Mouse (Mus musculus) megakaryocyte, embryonic 14.5 days (primary cell): ENCODE measurements around the gene Foxj1. TPM values are rescaled to one million over a fixed set of nuclear protein-coding genes. Genes with fewer than 3 reads are reported as not detected.

ENCODE experiments used
- H3K27me3 ChIP-seq: replicated peaks from 2 replicates; pipeline ENCODE3; 2012; ENCODE audit warnings: inconsistent platforms
- H3K36me3 ChIP-seq: replicated peaks from 2 replicates; pipeline ENCODE3; 2012; ENCODE audit warnings: low read length, inconsistent platforms, mixed read lengths
- H3K4me1 ChIP-seq: 2 replicates; pipeline ENCODE4 v1.6.1; 2012; ENCODE audit warnings: inconsistent platforms
- H3K4me3 ChIP-seq: replicated peaks from 2 replicates; pipeline ENCODE3; 2012; ENCODE audit warnings: moderate library complexity, mild to moderate bottlenecking, inconsistent platforms
- H3K9me3 ChIP-seq: 2 replicates; pipeline ENCODE4 v1.6.1; 2012; ENCODE audit warnings: inconsistent platforms
- FLI1 ChIP-seq: IDR thresholded peaks from 2 replicates; pipeline ENCODE4 v1.6.1; 2012; ENCODE audit warnings: low read length, inconsistent platforms, mixed read lengths
- GATA1 ChIP-seq: IDR thresholded peaks from 3 replicates; pipeline ENCODE4 v1.6.1; 2012; ENCODE audit warnings: mixed read lengths, low read length, inconsistent platforms, borderline replicate concordance
- polyA plus RNA-seq: library from polyadenylated mRNA; stranded (reverse); fragments of >175 nt; gene quantifications from 2 replicates; pipeline ENCODE4 v1.2.3, GENCODE M21; 2012; ENCODE audit warnings: low replicate concordance; ENCODE audit not compliant: insufficient read depth

The Foxj1 gene
- polyA plus RNA-seq, 1 experiment: 0.12 TPM

- Histone ChIP-seq H3K9me3 (peaks cover 1% of the 10 kb centered on the region; the same call in 1 of the 2 replicates), H3K4me3 (peak within 1 kb of the TSS; percentile 99), H3K36me3 (peaks cover 32% of the 10 kb centered on the region)
Measured at GRCm38 (mm10) chr11:116307019-116307725, 28.0 kb downstream of the Foxj1 start, which contains the start of gene Exoc7. Exoc7 (minus strand) TSS chr11:116307233.

GRCm38 (mm10) chr11:116306126-116306982 is 28.8 kb downstream of the Foxj1 start:
- Histone ChIP-seq H3K9me3 (peaks cover 7% of the 10 kb centered on the region; the same call in 1 of the 2 replicates), H3K36me3 (peaks cover 40% of the 10 kb centered on the region), H3K27me3 (no peaks in the 10 kb centered on the region), H3K4me1 (peaks cover 36% of the 10 kb centered on the region), H3K4me3 (peak overlapping the region; percentile 99)
- TF ChIP-seq GATA1 (no peak), FLI1 (no peak)

More at GRCm38 (mm10) chr11:116307019-116307725, 28.0 kb downstream of the Foxj1 start, which contains the start of gene Exoc7:
- Histone ChIP-seq H3K27me3 (no peaks in the 10 kb centered on the region), H3K4me1 (peaks cover 37% of the 10 kb centered on the region)
- no peak for TF ChIP-seq FLI1

DNA sequence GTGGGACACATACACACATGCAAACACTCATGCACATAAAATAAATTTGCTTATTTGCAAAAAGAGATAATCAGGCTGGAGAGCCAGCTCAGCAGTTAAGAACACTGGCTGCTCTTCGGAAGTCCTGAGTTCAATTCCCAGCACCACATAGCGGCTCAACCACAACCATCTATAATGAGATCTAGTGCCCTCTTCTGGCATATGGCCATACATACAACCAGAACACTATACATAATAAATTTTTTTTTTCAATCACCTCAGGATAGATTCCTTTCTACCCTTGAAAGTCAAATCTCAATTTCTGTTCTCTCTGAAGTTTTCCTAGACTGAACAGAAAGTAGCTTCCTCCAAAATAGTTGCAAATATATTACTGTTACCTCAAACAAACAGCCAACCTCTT is 29.8 kb downstream of the Foxj1 start:
- peaks cover 50% of the 10 kb centered on the region for H3K36me3 ChIP-seq
- H3K4me1 ChIP-seq: peaks cover 33% of the 10 kb centered on the region
- H3K9me3 ChIP-seq: peaks cover 7% of the 10 kb centered on the region; the same call in 1 of the 2 replicates
- H3K4me3 ChIP-seq: peak overlapping the region; percentile 99
- no peak for TF ChIP-seq GATA1
- TF ChIP-seq FLI1: no peak
- no peaks in the 10 kb centered on the region for H3K27me3 ChIP-seq

GRCm38 (mm10) chr11:116298621-116299020 is 36.6 kb downstream of the Foxj1 start:
- no peak for TF ChIP-seq FLI1
- no peak for TF ChIP-seq GATA1
- no peak overlapping the region for H3K4me3 ChIP-seq

GRCm38 (mm10) chr11:116298221-116298620 is 37.0 kb downstream of the Foxj1 start:
- H3K4me3 ChIP-seq: no peak overlapping the region
- H3K27me3 ChIP-seq: no peaks in the 10 kb centered on the region
- H3K36me3 ChIP-seq: peaks cover 97% of the 10 kb centered on the region
- peaks cover 7% of the 10 kb centered on the region; the same call in 1 of the 2 replicates for H3K9me3 ChIP-seq
- TF ChIP-seq GATA1 (no peak), FLI1 (no peak)
- H3K4me1 ChIP-seq: peaks cover 8% of the 10 kb centered on the region

More at GRCm38 (mm10) chr11:116298621-116299020, 36.6 kb downstream of the Foxj1 start:
- Histone ChIP-seq H3K9me3 (peaks cover 7% of the 10 kb centered on the region; the same call in 1 of the 2 replicates), H3K4me1 (peaks cover 7% of the 10 kb centered on the region), H3K36me3 (peaks cover 98% of the 10 kb centered on the region), H3K27me3 (no peaks in the 10 kb centered on the region)

DNA sequence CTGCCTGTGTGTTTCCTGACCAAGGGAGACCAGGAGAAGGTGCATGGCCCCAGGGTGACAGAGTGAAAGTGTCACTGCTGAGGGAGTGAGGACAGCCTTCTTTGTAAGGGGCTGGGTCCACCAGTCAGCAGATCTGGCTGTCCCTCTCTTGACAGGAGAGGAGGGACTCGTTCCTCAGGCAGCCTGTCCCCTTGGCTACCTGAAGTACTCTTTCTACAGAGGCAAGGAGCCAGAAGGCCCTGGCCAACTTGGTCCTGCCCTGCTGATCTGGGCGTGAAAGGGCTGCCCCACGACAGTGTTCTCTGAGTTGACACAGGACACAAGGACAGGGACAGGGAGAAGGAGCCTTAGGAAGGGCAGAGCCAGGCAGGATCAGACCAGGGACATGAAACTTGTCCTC is 38.2 kb downstream of the Foxj1 start:
- TF ChIP-seq FLI1 (no peak), GATA1 (no peak)
- Histone ChIP-seq H3K27me3 (no peaks in the 10 kb centered on the region), H3K4me3 (no peak overlapping the region), H3K36me3 (peaks cover 97% of the 10 kb centered on the region), H3K9me3 (peaks cover 4% of the 10 kb centered on the region; the same call in 1 of the 2 replicates), H3K4me1 (peaks cover 14% of the 10 kb centered on the region)

DNA sequence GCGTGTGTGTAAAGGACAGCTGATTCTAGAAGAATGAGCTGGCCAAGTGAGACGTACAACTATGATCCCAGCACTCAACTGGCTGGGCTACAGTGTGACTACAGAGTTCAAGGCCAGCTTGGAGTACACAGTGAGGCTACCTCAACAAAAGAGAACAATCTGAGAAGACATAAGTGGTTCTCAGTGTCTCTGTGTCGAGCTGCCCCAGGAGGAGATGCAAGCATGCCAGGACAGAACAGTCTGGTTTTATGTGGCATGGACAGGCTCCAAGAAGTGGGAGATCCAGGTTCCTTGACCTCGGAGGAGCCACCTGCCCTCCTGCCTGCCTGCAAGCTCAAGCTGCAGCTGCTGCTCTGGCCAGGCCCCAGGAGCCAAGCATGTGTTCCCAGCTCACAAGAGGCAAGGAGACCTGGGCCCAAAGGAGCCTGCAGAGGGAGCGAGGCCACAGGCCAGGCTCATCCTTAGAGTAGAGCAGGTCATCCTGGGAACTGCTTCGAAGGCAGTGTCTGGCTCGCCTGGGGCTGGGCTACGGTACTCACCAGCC is 38.9 kb downstream of the Foxj1 start:
- Histone ChIP-seq H3K4me3 (no peak overlapping the region), H3K4me1 (peaks cover 14% of the 10 kb centered on the region), H3K9me3 (no peaks in the 10 kb centered on the region), H3K36me3 (peaks cover 97% of the 10 kb centered on the region), H3K27me3 (no peaks in the 10 kb centered on the region)
- no peak for TF ChIP-seq FLI1
- no peak for TF ChIP-seq GATA1

DNA sequence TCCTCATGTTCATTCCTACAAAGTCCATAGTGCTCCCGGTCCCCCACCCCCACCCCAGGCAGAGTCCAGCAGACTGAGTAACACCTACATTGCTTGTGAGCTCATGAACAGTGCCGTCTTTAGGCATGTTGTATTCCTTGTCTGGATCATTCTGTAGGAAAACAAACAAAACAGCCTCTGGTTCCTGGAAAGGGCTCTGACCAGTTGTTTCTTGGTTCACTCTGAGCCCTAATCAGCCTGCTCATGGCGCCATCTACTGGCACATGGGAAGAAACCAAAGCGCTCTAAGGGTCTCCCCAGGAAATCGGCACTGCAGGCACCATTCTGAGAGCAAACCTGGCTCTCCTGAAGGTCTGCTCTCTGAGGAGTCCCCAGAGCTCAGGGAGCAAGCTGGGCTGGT is 40.9 kb downstream of the Foxj1 start:
- H3K36me3 ChIP-seq: peaks cover 97% of the 10 kb centered on the region
- TF ChIP-seq FLI1: no peak
- no peak for TF ChIP-seq GATA1

GRCm38 (mm10) chr11:116293538-116294137 is 41.6 kb downstream of the Foxj1 start:
- TF ChIP-seq GATA1 (no peak), FLI1 (no peak)
- Histone ChIP-seq H3K9me3 (no peaks in the 10 kb centered on the region), H3K36me3 (peaks cover 97% of the 10 kb centered on the region), H3K4me1 (peaks cover 21% of the 10 kb centered on the region), H3K4me3 (no peak overlapping the region), H3K27me3 (no peaks in the 10 kb centered on the region)

More for the DNA sequence above, 40.9 kb downstream of the Foxj1 start:
- Histone ChIP-seq H3K4me3 (no peak overlapping the region), H3K27me3 (no peaks in the 10 kb centered on the region), H3K4me1 (peaks cover 21% of the 10 kb centered on the region), H3K9me3 (no peaks in the 10 kb centered on the region)
